Mouse (Mus musculus) induced T-regulatory cell, adult 2 months (primary cell): ENCODE measurements around the gene Tent5b.
"Not testable (repeated sequence)": the region's sequence is repeated elsewhere in the genome, so short reads cannot be mapped to it uniquely, and the experiment has no call there.

ENCODE experiments used
- DNase-seq: peaks from one replicate; pipeline ENCODE4 v3.0.0-alpha.2; 2012; ENCODE audit warnings: low read depth

Gene Tent5b

DNA sequence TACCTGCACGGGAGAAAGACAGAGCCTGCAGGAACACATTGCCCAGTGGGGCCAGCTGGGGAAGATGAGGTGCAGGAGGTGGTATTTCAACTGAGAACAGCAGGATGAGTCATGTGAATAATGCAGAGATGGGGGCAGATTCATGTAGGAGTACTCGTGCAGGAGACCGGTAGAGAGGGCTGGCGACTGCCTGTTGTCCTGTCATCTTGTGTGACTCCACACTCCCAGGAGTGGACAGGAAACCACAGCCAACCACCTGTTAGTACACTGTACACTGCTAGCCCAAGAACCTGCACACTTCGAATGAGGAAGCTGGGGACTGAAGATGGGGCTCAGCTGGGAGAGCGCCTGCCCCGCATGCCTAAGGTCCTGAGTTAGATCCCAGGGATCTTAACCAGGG lies 21.6 kb downstream of the Tent5b start:
- DNase-seq, result no peak

DNA sequence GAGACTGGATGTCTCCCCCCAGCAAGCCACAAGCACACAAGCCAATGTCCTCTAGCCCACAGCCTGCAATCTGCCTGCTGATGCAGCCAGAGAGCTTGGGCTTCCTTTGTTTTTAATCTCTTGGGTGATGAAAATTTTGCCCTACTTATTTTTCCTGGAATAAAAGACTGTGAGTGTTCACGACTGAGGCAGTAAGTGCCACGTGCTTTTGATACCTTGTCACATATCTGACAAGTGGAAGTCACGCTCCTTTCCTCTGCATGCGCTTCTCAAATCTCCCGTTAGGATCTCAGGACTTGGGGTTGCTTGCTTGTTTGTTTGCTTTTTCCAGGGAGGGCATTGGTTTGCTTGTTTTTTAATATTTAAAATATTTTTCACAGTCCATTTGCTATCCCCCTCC lies 24.4 kb downstream of the Tent5b start:
- no peak for DNase-seq

DNA sequence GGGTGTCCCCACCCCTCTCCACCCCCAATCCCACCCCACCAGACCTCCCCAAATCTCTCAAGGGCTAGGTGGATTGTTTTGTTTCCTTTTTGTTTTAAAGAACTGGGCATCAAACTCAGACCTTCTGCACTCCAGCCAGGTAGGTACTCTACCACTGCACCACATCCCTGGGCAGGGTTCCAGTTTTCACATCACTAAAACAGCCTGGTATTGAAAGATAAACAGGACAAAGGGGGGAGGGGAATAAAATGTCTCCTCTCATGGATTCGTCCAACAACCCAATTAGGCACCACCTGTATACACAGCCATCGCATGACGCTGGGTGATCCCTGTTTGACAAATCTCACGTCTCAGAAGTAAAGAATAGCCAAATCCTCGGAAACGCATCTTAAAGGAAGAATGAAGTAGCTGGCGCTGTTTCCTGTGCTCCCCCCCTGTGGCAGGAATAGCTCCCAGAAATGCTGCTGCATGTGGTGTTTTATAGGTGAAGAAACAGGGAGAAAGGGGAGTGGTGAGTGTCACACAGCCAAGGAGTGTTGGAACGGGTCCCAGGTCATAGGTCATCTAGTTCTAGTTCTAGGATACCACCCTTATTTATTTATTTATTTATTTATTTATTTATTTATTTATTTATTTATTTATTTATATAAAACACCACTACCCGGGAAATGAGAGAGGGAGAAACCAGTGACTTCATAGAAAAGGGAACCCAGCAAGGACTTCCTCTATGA lies 25.0 kb downstream of the Tent5b start:
- DNase-seq, result no peak

GRCm38 (mm10) chr4:133506573-133506972 lies 26.6 kb downstream of the Tent5b start:
- DNase-seq, result no peak

DNA sequence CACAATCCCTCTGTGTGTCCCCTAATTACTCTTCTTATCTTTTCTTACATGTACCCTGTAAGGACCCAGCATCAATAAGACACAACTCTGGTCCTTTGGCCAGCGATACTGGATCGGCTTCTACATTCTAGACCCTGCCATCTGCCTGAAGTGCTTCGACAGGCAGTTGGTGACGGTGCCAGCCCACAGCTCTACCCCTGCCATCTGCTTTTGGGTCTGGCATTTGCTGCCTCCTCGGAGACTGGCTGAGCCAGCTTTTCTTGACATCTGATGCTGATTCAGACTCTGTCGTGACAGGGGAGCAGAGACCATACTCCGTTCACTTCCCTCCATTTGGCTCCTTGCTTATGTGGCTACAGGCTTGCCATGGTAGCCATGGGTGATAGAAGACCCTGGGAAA lies 29.1 kb downstream of the Tent5b start:
- DNase-seq, result no peak

DNA sequence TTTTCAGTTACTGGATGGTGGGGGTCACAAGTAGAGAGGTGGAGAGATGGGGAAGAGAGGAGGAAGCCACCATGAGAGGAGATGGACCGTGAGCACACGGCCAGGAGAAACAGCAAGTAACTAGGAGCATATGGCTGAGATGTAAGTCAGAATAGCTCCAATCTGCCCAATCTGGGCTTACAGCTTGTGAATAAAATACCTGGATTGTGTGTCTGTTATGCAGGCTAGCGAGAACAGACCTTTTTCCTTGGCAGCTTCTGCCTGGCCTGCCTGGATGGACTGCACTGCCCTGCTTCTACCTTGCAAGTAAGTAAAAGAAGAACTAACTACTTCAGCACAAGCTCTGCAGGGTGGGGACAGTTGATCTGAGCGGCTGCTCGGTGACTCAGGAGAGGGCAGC lies 31.1 kb downstream of the Tent5b start:
- DNase-seq, result no peak

GRCm38 (mm10) chr4:133512511-133512910 lies 32.6 kb downstream of the Tent5b start:
- DNase-seq, result not testable (repeated sequence)

GRCm38 (mm10) chr4:133512972-133513371 lies 33.0 kb downstream of the Tent5b start:
- DNase-seq, result peak; percentile 84

DNA sequence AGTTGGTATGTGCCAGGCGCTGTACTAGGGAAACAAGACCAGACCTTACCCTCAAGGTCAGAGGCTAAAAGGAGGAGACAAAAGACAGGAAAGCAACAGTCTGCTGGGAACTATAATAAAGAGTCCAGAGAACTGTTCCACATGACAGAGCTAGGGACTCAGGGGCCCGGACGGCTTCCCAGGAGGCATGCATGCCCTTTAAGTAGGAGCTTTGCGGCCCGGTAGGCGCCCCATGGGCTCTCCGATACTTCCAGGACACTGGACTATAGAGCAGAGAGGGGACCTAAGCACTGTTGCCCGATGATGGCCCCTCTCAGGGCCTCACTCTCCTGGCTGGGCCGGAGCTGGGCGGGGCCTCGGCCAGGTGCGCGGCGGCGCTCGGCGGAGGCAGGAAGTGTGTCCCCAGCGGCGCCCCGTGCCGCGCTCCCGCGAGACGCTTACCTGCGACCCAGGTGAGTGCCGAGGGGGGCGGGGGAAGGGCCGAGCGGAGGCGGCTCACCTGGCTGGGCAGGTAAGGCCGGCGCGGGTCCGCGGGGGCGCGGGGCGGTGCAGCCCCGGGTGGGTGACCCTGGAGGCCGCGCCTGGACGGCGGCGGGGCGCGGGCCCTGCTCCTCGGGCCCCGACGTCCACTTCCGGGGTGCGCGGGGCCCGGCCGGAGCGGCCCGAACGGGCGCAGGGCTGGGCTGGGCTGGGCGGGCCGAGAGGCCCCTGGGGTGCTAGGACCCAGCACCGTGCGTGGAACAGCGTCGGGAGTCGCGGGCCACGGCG lies 38.9 kb downstream of the Tent5b start, which contains the start of gene Kdf1:
Gene Kdf1 (plus strand): TSS at position 363 of the 768 bp plus-strand sequence.
- DNase-seq, result peak; percentile 26

DNA sequence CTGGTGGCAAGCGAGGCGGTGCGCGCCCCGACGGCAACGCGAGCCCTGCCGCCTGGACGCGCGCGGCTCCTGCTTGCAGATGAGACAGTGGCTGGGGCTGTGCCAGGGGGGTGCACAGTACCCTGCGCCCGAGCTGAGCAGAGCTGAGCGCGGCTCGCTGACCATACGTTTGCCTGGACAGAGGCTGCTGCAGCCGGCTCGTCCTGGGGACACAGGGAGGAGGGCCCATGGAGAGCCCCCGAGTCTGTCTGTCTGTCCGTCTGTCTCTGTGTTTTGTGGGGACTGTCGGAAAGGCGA lies 39.4 kb downstream of the Tent5b start:
- DNase-seq, result no peak

DNA sequence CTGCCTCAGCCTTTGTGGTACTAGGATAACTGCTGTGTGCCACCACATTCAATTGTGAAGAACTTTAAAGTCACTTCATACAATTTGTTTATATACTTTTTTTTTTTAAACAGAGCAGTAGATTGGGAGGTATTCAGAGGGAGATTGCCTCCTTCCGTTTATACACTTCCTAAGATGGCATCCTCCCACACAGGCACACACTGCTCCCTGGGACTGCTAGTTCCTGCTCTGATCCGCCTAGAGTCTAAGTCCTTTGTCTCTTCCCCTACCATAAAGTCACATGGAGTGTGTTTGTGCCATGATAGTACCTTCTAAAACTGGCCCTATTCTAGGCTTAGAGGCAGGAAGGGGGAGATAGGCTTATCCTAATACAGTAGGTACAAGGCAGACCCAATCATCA lies 41.6 kb downstream of the Tent5b start:
- DNase-seq, result no peak

GRCm38 (mm10) chr4:133527788-133528187 lies 47.9 kb downstream of the Tent5b start:
- DNase-seq, result no peak

DNA sequence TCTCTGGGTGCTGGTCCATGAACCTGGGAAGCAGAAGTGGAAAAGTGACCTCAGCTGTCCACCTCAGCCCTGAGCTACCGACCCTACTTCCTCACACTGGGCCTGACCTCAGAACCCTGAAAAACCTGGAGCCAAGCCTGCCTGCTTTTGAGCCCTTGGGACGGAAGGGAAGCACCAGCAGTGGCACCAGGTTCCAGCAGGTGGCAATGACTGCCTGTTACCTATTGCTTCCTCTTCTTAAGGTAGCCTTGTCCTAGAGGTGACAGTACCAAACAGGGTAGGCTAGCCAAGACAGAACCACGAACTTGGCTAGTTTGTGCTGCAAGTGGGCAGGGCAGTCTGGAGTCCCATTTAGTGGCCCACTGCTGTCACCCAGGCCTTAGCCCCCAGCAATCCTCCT lies 52.8 kb downstream of the Tent5b start:
- DNase-seq, result no peak

DNA sequence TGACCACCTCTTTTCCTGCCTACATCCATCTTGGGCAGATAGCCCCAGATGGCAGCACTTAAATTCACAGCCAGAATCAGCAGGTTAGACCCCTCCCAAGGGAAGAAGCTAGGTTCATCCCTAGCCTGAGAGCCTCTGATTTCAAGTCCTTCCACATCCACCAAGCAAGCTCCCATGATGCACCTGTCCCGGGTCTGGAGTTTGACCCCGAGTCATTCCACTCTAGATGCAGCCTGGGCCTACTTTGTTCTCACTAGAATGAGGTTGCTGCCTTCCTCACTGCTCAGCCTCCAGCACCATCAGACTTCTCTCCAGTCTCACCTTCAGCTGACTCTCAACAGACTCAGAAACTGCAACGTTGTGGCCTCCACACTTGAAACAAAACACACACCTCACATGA lies 56.1 kb downstream of the Tent5b start:
- no peak for DNase-seq

- no peak for DNase-seq
These were observed 56.7 kb downstream of the Tent5b start for GRCm38 (mm10) chr4:133536652-133537051.
